Mouse (Mus musculus): Measurements from ENCODE around the gene Hsd17b14. TPM values are rescaled to one million over a fixed set of nuclear protein-coding genes. Genes with fewer than 3 reads are reported as not detected.

Hsd17b14 gene
- polyA plus RNA-seq, 1 experiment from 2014 or later: 1.1 TPM

GRCm38 (mm10) chr7:45598960-45599879 is 44.5 kb downstream of the Hsd17b14 start:
- H3K4me1 ChIP-seq: peaks cover 20% of the 10 kb centered on the region

GRCm38 (mm10) chr7:45605704-45606289 is 51.1 kb downstream of the Hsd17b14 start:
- DNase-seq (ENCODE audit: low spot score): no peak
- 87% methylated on average over 9 of the region's 9 CpGs for WGBS
- Histone ChIP-seq H3K27ac (no peak overlapping the region), H3K4me1 (peaks cover 9% of the 10 kb centered on the region), H3K9me3 (replicated peaks) (no peaks in the 10 kb centered on the region), H3K36me3 (no peaks in the 10 kb centered on the region), H3K27me3 (ENCODE audit: low read depth, poor library complexity, severe bottlenecking) (no peaks in the 10 kb centered on the region), H3K4me3 (no peak overlapping the region)

More at GRCm38 (mm10) chr7:45598960-45599879, 44.5 kb downstream of the Hsd17b14 start:
- WGBS: 50% methylated on average over 18 of the region's 18 CpGs
- H3K27me3 ChIP-seq (ENCODE audit: low read depth, poor library complexity, severe bottlenecking): no peaks in the 10 kb centered on the region
- DNase-seq (ENCODE audit: low spot score): no peak
- no peak overlapping the region for H3K4me3 ChIP-seq
- H3K36me3 ChIP-seq: no peaks in the 10 kb centered on the region
- no peaks in the 10 kb centered on the region for H3K9me3 ChIP-seq (replicated peaks)
- H3K27ac ChIP-seq: no peak overlapping the region

DNA sequence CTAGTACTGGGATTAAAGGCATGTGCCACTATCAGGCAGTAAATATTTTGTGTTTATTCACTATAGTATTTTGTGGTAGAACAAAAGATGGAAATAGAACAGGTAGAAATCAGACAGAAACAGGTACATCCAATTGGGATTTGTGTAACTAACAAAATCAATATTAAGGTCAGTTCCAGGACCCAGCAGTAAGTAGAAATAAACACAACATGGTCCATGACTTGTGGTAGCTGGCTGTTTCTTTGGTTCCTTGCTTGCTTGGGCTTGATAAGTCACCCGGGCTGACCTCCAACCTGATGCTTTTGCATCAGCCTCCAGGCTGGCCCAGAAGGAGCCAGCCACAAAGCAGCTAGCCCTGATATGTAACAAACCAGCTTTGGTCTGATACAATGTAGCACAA is 54.8 kb downstream of the Hsd17b14 start:
- Histone ChIP-seq H3K4me3 (no peak overlapping the region), H3K4me1 (no peaks in the 10 kb centered on the region), H3K27me3 (ENCODE audit: low read depth, poor library complexity, severe bottlenecking) (0 out of 2 replicates have a peak, but pooled peaks cover 6% of the 10 kb centered on the region), H3K36me3 (no peaks in the 10 kb centered on the region), H3K27ac (no peak overlapping the region), H3K9me3 (replicated peaks) (no peaks in the 10 kb centered on the region)
- 71% methylated on average over 1 of the region's 1 CpGs for WGBS
- DNase-seq (ENCODE audit: low spot score): no peak

GRCm38 (mm10) chr7:45616277-45616676 is 61.6 kb downstream of the Hsd17b14 start:
- H3K36me3 ChIP-seq: no peaks in the 10 kb centered on the region
- H3K27ac ChIP-seq: no peak overlapping the region
- H3K9me3 ChIP-seq (replicated peaks): no peaks in the 10 kb centered on the region
- peaks cover 19% of the 10 kb centered on the region for H3K4me1 ChIP-seq
- H3K4me3 ChIP-seq: no peak overlapping the region
- DNase-seq (ENCODE audit: low spot score): no peak
- WGBS: 19% methylated on average over 6 of the region's 6 CpGs
- peaks cover 64% of the 10 kb centered on the region for H3K27me3 ChIP-seq (ENCODE audit: low read depth, poor library complexity, severe bottlenecking)

- Histone ChIP-seq H3K27ac (no peak within 1 kb of the TSS), H3K4me1 (peaks cover 19% of the 10 kb centered on the region), H3K9me3 (replicated peaks) (no peaks in the 10 kb centered on the region), H3K27me3 (ENCODE audit: low read depth, poor library complexity, severe bottlenecking) (peaks cover 64% of the 10 kb centered on the region), H3K36me3 (no peaks in the 10 kb centered on the region), H3K4me3 (peak within 1 kb of the TSS; percentile 25)
- WGBS: 5% methylated on average over 31 of the region's 31 CpGs
- peak; percentile 43 for DNase-seq (ENCODE audit: low spot score)
Observed at GRCm38 (mm10) chr7:45617042-45617695, 62.5 kb downstream of the Hsd17b14 start, which contains the start of gene Fut1. Fut1 (plus strand) TSS chr7:45617289.

Other genes with a start within 250 kb of the Hsd17b14 start
- gene Trpm4, start 221.1 kb upstream of the Hsd17b14 start, polyA plus RNA-seq (2016; fragmentation: Nextera tagmentation; extraction: Ambion mirVana): 5.2 and 8.4 TPM in 2 replicates
- gene Hrc, start 219.6 kb upstream of the Hsd17b14 start, polyA plus RNA-seq (2016; fragmentation: Nextera tagmentation; extraction: Ambion mirVana): 0.24 and 0.39 TPM in 2 replicates
- 2.4 and 5.3 TPM in 2 replicates for gene Ppfia3, start 187.9 kb upstream of the Hsd17b14 start, polyA plus RNA-seq (2016; fragmentation: Nextera tagmentation; extraction: Ambion mirVana)
- gene Lin7b, start 184.3 kb upstream of the Hsd17b14 start, polyA plus RNA-seq (2016; fragmentation: Nextera tagmentation; extraction: Ambion mirVana): 0.40 and 0.64 TPM in 2 replicates
- gene Snrnp70, start 159.2 kb upstream of the Hsd17b14 start, polyA plus RNA-seq (2016; fragmentation: Nextera tagmentation; extraction: Ambion mirVana): 305 and 308 TPM in 2 replicates
- 0.06 TPM in 1 of 2 replicates, not detected in the other for gene Kcna7, start 149.2 kb upstream of the Hsd17b14 start, polyA plus RNA-seq (2016; fragmentation: Nextera tagmentation; extraction: Ambion mirVana)
- gene Ntf5, start 141.2 kb upstream of the Hsd17b14 start, polyA plus RNA-seq (2016; fragmentation: Nextera tagmentation; extraction: Ambion mirVana): 2.1 and 2.2 TPM in 2 replicates
- not detected in 2 replicates for gene Lhb, start 134.1 kb upstream of the Hsd17b14 start, polyA plus RNA-seq (2016; fragmentation: Nextera tagmentation; extraction: Ambion mirVana)
- 42.6 and 44.9 TPM in 2 replicates for gene Gys1, start 120.0 kb upstream of the Hsd17b14 start, polyA plus RNA-seq (2016; fragmentation: Nextera tagmentation; extraction: Ambion mirVana)
- 228 and 283 TPM in 2 replicates for gene Ruvbl2, start 116.8 kb upstream of the Hsd17b14 start, polyA plus RNA-seq (2016; fragmentation: Nextera tagmentation; extraction: Ambion mirVana)
- gene Ftl1, start 95.0 kb upstream of the Hsd17b14 start, polyA plus RNA-seq (2016; fragmentation: Nextera tagmentation; extraction: Ambion mirVana): 5,063 and 5,416 TPM in 2 replicates
- gene Bax, start 88.0 kb upstream of the Hsd17b14 start, polyA plus RNA-seq (2016; fragmentation: Nextera tagmentation; extraction: Ambion mirVana): 248 and 297 TPM in 2 replicates
- gene Tulp2, start 73.0 kb upstream of the Hsd17b14 start, polyA plus RNA-seq (2016; fragmentation: Nextera tagmentation; extraction: Ambion mirVana): 1.8 and 2.2 TPM in 2 replicates
- gene Gm45808, start 68.1 kb upstream of the Hsd17b14 start, polyA plus RNA-seq (2016; fragmentation: Nextera tagmentation; extraction: Ambion mirVana): not detected in 2 replicates
- gene Dhdh, start 66.1 kb upstream of the Hsd17b14 start, polyA plus RNA-seq (2016; fragmentation: Nextera tagmentation; extraction: Ambion mirVana): 4.9 and 5.8 TPM in 2 replicates
- gene Nucb1, start 44.5 kb upstream of the Hsd17b14 start, polyA plus RNA-seq (2016; fragmentation: Nextera tagmentation; extraction: Ambion mirVana): 116 and 125 TPM in 2 replicates
- gene Ppp1r15a, start 28.6 kb upstream of the Hsd17b14 start, polyA plus RNA-seq (2016; fragmentation: Nextera tagmentation; extraction: Ambion mirVana): 22.4 and 25.7 TPM in 2 replicates
- 0.43 and 1.0 TPM in 2 replicates for gene Plekha4, start 28.6 kb upstream of the Hsd17b14 start, polyA plus RNA-seq (2016; fragmentation: Nextera tagmentation; extraction: Ambion mirVana)
- 65.8 and 68.0 TPM in 2 replicates for gene Bcat2, start 15.3 kb downstream of the Hsd17b14 start, polyA plus RNA-seq (2016; fragmentation: Nextera tagmentation; extraction: Ambion mirVana)
- not detected in 2 replicates for gene Fgf21, start 60.6 kb downstream of the Hsd17b14 start, polyA plus RNA-seq (2016; fragmentation: Nextera tagmentation; extraction: Ambion mirVana)
- gene Fut1, start 62.4 kb downstream of the Hsd17b14 start, polyA plus RNA-seq (2016; fragmentation: Nextera tagmentation; extraction: Ambion mirVana): not detected in 2 replicates
- gene Izumo1, start 66.9 kb downstream of the Hsd17b14 start, polyA plus RNA-seq (2016; fragmentation: Nextera tagmentation; extraction: Ambion mirVana): 0.24 TPM in 1 of 2 replicates, not detected in the other
- gene Rasip1, start 72.6 kb downstream of the Hsd17b14 start, polyA plus RNA-seq (2016; fragmentation: Nextera tagmentation; extraction: Ambion mirVana): 8.0 and 8.3 TPM in 2 replicates
- 2.2 and 3.2 TPM in 2 replicates for gene Mamstr, start 85.1 kb downstream of the Hsd17b14 start, polyA plus RNA-seq (2016; fragmentation: Nextera tagmentation; extraction: Ambion mirVana)
- 0.16 and 0.21 TPM in 2 replicates for gene Fut2, start 111.5 kb downstream of the Hsd17b14 start, polyA plus RNA-seq (2016; fragmentation: Nextera tagmentation; extraction: Ambion mirVana)
- 0.16 and 0.39 TPM in 2 replicates for gene Ntn5, start 129.1 kb downstream of the Hsd17b14 start, polyA plus RNA-seq (2016; fragmentation: Nextera tagmentation; extraction: Ambion mirVana)
- gene Sec1, start 139.5 kb downstream of the Hsd17b14 start, polyA plus RNA-seq (2016; fragmentation: Nextera tagmentation; extraction: Ambion mirVana): 0.54 and 0.83 TPM in 2 replicates
- 2.2 and 4.9 TPM in 2 replicates for gene Car11, start 144.9 kb downstream of the Hsd17b14 start, polyA plus RNA-seq (2016; fragmentation: Nextera tagmentation; extraction: Ambion mirVana)
- 3.7 and 4.7 TPM in 2 replicates for gene Dbp, start 150.2 kb downstream of the Hsd17b14 start, polyA plus RNA-seq (2016; fragmentation: Nextera tagmentation; extraction: Ambion mirVana)
- 1,218 and 1,459 TPM in 2 replicates for gene Rpl18, start 160.6 kb downstream of the Hsd17b14 start, polyA plus RNA-seq (2016; fragmentation: Nextera tagmentation; extraction: Ambion mirVana)
- 45.5 and 49.3 TPM in 2 replicates for gene Sphk2, start 163.1 kb downstream of the Hsd17b14 start, polyA plus RNA-seq (2016; fragmentation: Nextera tagmentation; extraction: Ambion mirVana)
- 2.1 and 2.4 TPM in 2 replicates for gene Fam83e, start 166.3 kb downstream of the Hsd17b14 start, polyA plus RNA-seq (2016; fragmentation: Nextera tagmentation; extraction: Ambion mirVana)
- gene Spaca4, start 170.9 kb downstream of the Hsd17b14 start, polyA plus RNA-seq (2016; fragmentation: Nextera tagmentation; extraction: Ambion mirVana): not detected in 2 replicates
- 2.2 and 3.2 TPM in 2 replicates for gene Lmtk3, start 228.8 kb downstream of the Hsd17b14 start, polyA plus RNA-seq (2016; fragmentation: Nextera tagmentation; extraction: Ambion mirVana)
- gene Sult2b1, start 229.8 kb downstream of the Hsd17b14 start, polyA plus RNA-seq (2016; fragmentation: Nextera tagmentation; extraction: Ambion mirVana): 1.8 and 2.1 TPM in 2 replicates

All from limb, embryonic 10.5 days (tissue).